Mouse (Mus musculus) left cerebral cortex, postnatal 25 days (tissue): ENCODE measurements around the gene Gas7. TPM values are rescaled to one million over a fixed set of nuclear protein-coding genes. Genes with fewer than 3 reads are reported as not detected.

Experiments
- DNase-seq, 2 experiments: peaks; one replicate each; pipeline ENCODE4 v3.0.0; 2022; ENCODE audit warnings: low spot score in 2 of 2, mixed read lengths in 1 of 2
- intact Hi-C: fragments of 180-260 bp; cut with DNase I; formaldehyde crosslinking; loops from one replicate; pipeline ENCODE4 v1.15.1; 2025
- total RNA-seq, 2 experiments: library from RNA; stranded (reverse); gene quantifications; 2 replicates each; pipeline ENCODE4 v1.2.3; 2021

Gas7 gene
- total RNA-seq, 2 experiments from 2014 or later, result 544 to 566 TPM

DNA sequence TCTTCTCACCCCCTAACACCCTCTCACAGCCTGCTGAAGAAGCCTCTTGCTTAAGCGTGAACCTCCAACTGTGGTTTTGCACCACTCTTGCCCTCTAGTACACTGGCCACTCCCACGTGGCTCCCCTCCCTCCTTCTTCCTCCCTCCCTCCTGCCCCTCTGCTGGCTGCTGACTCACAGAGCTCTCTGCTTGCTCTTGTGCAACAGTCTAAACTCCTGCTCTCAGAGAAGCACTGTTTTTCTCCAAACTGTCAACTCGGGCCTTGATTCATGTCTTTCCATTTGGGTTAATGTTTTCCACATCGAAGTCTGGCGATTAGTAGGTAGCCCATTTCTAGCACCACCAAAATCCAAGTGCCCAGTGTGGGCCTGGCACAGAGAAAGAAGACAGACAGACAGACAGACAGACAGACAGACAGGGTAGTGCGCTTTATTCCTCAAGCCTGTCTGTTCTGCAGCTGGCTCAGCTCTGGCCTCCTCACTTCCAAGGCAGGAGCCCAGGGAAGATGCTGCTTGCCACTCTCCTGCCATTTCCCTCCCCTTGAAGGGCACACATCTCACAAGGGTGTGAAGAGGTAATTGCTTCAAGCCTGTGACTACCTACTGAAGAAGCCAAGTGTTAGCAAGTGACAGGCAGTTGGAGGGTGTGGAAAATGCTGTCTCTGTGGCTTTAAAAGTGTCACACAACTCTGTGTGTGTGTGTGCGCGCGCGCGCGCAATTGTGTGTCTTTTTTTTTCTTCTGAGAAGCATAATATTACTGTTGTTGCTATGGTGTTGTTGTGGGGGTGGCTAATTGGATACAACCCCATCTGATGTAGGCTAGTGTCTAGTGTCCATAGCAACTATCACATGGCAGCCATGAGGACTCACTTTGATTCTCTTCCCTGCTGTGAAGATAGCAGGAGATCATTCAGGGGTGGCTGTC is 71.6 kb downstream of the Gas7 start:
- intact Hi-C loops, result loop anchor here (5.0 kb wide), 1 partner anchor 125 kb away; no protein-coding TSS in a partner anchor
- DNase-seq, result peak; percentile 39 to 60

GRCm38 (mm10) chr11:67531286-67531685 is 76.0 kb downstream of the Gas7 start:
- intact Hi-C loops, result no loop called here
- DNase-seq, result no peak

DNA sequence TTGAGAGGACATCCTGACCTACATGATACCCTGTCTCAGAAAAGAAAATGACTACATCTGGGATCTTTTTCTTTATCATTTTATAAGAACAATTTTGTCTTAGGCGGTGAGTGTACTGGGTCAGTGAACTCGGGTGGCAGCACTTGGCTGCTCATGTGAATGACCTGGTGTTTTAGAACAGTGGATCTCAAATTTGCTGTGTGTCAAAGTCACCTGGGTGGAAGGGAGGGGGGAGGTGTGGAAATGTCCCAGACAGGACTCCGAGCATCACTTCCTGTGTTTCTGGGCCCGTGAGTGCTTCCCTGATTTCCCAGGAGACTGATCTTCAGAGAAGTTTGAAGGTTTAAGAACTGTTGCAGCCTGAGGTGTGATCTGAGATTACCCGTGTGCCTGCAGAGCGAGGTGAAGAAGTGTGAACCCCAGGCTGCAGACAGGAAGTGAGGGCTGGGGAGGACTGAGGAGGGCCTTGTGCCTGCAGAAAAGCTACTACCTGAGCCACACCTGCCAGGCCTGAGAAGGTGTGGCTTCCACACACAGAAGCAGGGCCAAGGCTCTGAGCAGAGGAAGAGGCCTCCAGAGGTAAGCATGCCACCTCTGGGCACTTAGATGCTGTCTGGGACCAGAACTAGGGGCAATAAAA is 76.8 kb downstream of the Gas7 start:
- DNase-seq, result no peak
- intact Hi-C loops, result no loop called here

DNA sequence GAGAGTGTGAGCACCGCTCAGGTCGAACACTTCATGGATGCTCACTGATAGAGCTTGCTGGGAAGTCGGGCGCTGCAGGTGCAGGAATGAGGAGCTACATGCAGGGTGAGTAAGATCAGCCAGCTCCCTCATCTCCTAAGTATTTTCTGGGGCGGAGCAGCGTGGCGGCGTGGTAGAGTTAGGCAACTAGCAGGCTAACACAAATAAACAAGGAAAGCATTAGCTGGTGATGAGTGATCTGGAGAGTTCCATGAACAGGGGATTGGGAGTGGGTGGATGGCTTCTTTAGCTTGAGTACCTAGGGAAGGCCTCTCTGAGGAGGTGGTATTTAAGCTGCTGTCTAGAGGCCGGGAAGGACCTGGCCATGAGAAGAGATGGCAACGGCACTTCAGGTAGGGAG is 77.5 kb downstream of the Gas7 start:
- intact Hi-C loops, result no loop called here
- DNase-seq, result no peak

GRCm38 (mm10) chr11:67533151-67533550 is 77.9 kb downstream of the Gas7 start:
- DNase-seq, result no peak
- intact Hi-C loops, result no loop called here

- DNase-seq, result no peak
- intact Hi-C loops, result no loop called here
These were observed 80.5 kb downstream of the Gas7 start for GRCm38 (mm10) chr11:67535703-67536102.

- DNase-seq, result no peak
- intact Hi-C loops, result no loop called here
These were observed 81.2 kb downstream of the Gas7 start for GRCm38 (mm10) chr11:67536413-67536812.

GRCm38 (mm10) chr11:67537353-67537752 is 82.1 kb downstream of the Gas7 start:
- intact Hi-C loops, result no loop called here

DNA sequence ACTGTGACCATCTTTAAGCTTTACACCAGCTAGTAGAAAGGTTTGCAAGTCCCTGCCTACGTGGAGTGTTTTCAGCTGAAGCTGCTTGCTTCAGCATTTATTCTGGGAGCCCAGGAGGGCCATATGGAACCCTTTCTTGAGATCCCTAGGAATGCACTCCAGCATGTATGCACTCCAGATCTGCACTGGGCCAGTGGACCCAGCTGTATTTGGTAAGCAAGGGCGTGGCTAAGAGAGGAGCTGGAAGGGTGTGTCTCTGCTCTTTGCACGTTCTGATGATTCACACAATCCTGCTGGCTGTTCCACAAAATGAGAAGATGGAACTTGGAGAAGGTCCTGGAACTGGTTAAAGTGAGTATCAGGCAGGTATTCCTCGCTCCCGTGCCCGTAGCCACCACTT is 83.3 kb downstream of the Gas7 start:
- DNase-seq, result peak in 1 of 2 experiments; percentile 69
- intact Hi-C loops, result no loop called here

More at GRCm38 (mm10) chr11:67537353-67537752, 82.1 kb downstream of the Gas7 start:
- no peak for DNase-seq

DNA sequence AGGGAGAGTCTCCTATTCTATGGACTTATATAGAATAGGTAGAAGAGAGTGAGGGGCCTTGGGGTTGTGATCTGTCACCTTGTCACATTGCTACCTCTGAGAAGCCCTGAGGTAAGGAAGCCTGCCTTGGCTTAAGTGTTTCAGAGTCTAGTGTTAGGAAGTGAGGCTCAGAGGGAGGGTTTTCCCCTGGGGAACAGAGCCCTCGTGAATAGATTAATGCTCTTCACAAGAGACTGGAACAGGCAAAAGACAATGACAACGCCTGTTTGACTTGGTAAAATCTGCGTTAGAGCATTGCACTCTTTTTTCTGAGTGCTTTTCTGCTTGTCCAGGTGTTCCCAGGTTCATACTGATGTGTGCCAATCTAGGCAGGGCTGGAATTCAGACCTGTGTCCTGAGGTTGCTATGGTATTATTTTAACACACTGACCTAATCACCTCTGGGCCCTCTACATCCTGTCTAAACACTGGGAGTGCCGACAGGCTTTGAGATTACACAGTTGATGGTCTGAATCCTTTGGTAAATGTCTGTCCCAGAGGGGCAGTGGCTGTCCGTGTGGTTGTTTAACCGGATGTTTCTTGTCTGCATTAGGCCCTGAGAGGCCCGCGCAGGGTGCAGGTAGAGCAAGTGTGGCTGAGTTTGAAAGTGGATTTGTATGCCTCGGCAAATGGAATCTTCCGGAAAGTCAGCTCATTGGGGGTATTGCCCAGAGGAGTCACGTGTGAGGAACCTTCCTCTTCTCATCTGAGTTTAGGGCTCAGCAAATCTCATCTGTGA is 89.6 kb downstream of the Gas7 start:
- intact Hi-C loops, result loop anchor here (5.0 kb wide), 1 partner anchor 102 kb away; no protein-coding TSS in a partner anchor
- no peak for DNase-seq

DNA sequence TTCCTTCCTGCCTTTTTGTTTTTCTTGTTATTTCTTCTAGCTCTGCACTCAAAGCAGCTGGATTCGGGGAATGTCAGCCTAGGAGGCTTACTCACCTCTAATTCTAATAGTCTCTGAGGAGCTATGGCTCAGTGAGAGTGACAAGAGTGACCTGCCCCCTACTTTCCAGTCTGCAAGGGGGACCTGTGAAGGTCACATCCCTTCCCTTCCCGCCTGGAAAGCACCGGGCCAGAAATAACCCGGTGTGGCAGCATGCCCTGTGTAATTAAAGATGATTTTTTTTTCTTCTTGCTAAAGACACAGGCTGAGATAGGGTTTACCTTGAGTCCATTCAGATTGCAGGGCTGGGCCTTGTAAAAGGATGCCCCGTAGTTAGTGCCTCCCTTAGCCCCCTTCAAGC is 91.3 kb downstream of the Gas7 start:
- no peak for DNase-seq
- intact Hi-C loops, result no loop called here

- DNase-seq, result peak in 1 of 2 experiments; percentile 50
- intact Hi-C loops, result no loop called here
These were observed 94.1 kb downstream of the Gas7 start for GRCm38 (mm10) chr11:67549306-67549705.

GRCm38 (mm10) chr11:67549762-67550488 is 94.7 kb downstream of the Gas7 start:
- DNase-seq, result no peak
- intact Hi-C loops, result no loop called here

GRCm38 (mm10) chr11:67552400-67552799 is 97.2 kb downstream of the Gas7 start:
- intact Hi-C loops, result no loop called here
- DNase-seq, result peak in 1 of 2 experiments; percentile 80

DNA sequence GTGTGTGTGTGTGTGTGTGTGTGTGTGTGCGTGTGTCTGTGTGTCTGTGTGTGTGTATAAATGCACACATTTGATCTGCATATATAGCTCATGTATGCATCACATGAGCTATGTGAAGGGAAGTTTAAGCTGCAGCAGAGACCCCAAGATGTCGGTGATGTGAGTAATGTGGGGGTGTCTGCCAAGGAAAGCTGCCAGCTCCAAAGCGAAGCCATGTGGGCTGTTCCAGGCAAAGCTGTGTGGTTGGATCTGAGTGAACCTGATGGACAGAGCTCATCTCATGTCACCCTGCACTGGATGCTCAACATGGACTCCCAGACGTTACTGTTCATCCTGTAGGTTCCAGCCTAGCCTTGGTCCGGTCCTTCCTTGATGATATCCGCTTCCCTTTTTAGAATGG is 99.0 kb downstream of the Gas7 start:
- peak in 1 of 2 experiments; percentile 83 for DNase-seq
- intact Hi-C loops, result loop anchor here (2.0 kb wide), 1 partner anchor 43 kb away; no protein-coding TSS in a partner anchor

DNA sequence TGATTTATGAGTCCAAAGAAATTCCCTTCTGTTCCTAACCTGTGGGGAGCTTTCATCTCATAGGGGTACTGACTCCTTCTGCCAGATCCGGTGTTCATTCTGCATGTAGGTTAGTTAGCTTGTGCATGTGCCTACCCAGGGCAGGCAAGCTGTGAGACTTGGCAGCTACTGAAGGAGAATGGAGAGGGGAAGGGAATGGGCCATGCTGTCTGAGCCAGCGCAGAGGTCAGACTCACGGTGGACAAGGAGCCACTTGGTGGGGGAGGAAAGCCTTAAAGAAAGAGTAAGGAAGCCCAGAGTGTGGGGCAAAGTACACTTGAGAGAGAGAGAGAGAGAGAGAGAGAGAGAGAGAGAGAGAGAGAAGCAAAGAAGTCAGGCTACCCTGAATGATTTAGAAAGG is 101.1 kb downstream of the Gas7 start:
- intact Hi-C loops, result no loop called here
- no peak for DNase-seq

DNA sequence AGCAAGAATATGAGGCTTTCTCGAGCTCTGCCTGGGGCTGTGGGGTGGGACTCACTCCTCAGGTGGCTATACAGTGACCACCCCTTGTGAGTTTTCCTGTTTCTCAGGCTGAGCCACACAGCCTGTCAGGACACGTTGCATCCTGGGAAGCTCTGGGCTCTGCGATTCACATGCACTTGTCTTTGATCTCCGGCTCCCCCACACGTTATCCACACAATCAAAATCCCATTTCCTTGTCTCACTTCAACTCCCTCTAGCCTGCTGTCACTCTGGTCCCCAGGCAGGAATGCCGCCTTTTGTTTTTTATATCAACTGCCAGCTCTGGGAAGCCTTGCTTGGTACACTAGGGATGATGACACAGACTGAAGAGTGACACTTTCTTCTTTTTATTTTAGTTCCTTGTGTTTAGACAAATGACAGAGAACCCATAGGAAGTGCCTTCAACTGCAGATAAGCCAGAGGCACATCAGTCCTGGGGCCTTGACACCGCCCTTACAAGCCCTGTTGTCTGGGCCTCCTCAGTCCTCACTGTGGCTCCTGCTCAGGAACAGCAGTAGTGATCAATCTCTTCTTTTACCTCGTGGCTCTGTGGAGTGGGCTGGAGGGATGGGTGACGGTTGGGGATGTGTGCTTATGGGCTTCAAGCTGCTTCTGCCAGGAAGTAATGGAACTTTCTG is 103.7 kb downstream of the Gas7 start:
- intact Hi-C loops, result no loop called here
- peak in 1 of 2 experiments; percentile 37 for DNase-seq

DNA sequence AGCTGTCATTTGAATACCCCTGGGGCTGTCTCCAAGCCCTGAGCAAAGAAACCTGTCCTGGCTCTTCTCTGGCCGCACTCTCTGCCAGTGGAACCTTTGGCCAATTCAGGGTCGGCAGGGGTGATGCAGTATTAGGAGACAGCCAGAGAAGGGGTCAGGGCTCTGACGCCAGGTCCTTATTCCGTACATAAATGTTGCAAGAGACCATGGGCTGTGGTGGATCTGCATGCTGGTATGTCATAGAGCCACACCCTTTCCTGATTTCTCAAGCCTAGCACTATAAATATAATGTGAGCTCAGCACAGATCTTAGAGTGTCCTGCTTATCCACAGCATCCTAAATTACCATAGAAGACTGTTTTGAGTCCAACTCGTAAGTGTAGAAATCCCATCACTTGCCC is 104.3 kb downstream of the Gas7 start:
- no peak for DNase-seq
- intact Hi-C loops, result no loop called here

GRCm38 (mm10) chr11:67561631-67562030 is 106.4 kb downstream of the Gas7 start:
- DNase-seq, result no peak
- intact Hi-C loops, result no loop called here
